Mouse (Mus musculus) megakaryocyte, embryonic 14.5 days (primary cell): ENCODE data around the gene Srrt. TPM values are rescaled to one million over a fixed set of nuclear protein-coding genes. Genes with fewer than 3 reads are reported as not detected.
"Not testable (repeated sequence)": the region's sequence is repeated elsewhere in the genome, so short reads cannot be mapped to it uniquely, and the experiment has no call there.

Experiments
- H3K27me3 ChIP-seq: replicated peaks from 2 replicates; pipeline ENCODE3; 2012; ENCODE audit warnings: inconsistent platforms
- H3K36me3 ChIP-seq: replicated peaks from 2 replicates; pipeline ENCODE3; 2012; ENCODE audit warnings: low read length, inconsistent platforms, mixed read lengths
- H3K4me1 ChIP-seq: 2 replicates; pipeline ENCODE4 v1.6.1; 2012; ENCODE audit warnings: inconsistent platforms
- H3K4me3 ChIP-seq: replicated peaks from 2 replicates; pipeline ENCODE3; 2012; ENCODE audit warnings: moderate library complexity, mild to moderate bottlenecking, inconsistent platforms
- H3K9me3 ChIP-seq: 2 replicates; pipeline ENCODE4 v1.6.1; 2012; ENCODE audit warnings: inconsistent platforms
- FLI1 ChIP-seq: IDR thresholded peaks from 2 replicates; pipeline ENCODE4 v1.6.1; 2012; ENCODE audit warnings: low read length, inconsistent platforms, mixed read lengths
- GATA1 ChIP-seq: IDR thresholded peaks from 3 replicates; pipeline ENCODE4 v1.6.1; 2012; ENCODE audit warnings: mixed read lengths, low read length, inconsistent platforms, borderline replicate concordance
- polyA plus RNA-seq: library from polyadenylated mRNA; stranded (reverse); fragments of >175 nt; gene quantifications from 2 replicates; pipeline ENCODE4 v1.2.3, GENCODE M21; 2012; ENCODE audit warnings: low replicate concordance; ENCODE audit not compliant: insufficient read depth

Srrt gene
- polyA plus RNA-seq, 1 experiment, result 163 TPM

DNA sequence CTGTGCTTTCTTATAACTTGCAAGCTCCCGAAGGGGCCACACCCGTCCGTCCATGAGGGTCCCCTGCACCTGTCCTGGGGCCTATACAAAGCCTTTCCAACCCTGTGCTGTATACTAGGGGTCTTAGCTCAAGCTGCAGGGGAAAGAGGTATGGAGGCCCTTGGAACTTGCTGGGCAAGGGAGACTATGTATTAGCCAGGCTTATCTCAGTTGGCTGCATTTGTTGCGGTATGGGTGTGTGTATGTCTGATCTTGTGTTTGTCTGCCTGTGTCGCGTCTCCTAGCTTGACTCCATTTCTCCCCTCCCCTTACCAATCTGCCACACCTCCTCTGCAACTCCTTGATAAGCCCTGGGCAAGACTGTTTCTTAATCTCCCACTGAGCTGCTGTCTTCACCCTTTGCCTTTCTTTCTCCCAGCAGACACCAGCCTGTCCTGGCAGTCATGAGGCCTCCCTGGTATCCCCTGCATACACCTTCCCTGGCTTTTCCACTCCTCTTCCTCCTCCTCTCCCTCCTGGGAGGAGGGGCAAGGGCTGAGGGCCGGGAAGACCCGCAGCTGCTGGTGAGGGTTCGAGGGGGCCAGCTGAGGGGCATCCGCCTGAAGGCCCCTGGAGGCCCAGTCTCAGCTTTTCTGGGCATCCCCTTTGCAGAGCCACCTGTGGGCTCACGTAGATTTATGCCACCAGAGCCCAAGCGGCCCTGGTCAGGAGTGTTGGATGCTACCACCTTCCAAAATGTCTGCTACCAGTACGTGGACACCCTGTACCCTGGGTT is 17.7 kb downstream of the Srrt start:
- Histone ChIP-seq H3K4me1 (peaks cover 92% of the 10 kb centered on the region), H3K36me3 (peaks cover 33% of the 10 kb centered on the region), H3K27me3 (no peaks in the 10 kb centered on the region), H3K4me3 (peak overlapping the region; percentile 95), H3K9me3 (no peaks in the 10 kb centered on the region)
- TF ChIP-seq FLI1 (no peak), GATA1 (peak; percentile 48; the same call in 1 of the 3 replicates)

GRCm38 (mm10) chr5:137288999-137289470 is 18.4 kb downstream of the Srrt start:
- H3K36me3 ChIP-seq, result peaks cover 31% of the 10 kb centered on the region
- no peaks in the 10 kb centered on the region for H3K9me3 ChIP-seq
- peak overlapping the region; percentile 95 for H3K4me3 ChIP-seq
- no peaks in the 10 kb centered on the region for H3K27me3 ChIP-seq
- peaks cover 87% of the 10 kb centered on the region for H3K4me1 ChIP-seq
- TF ChIP-seq GATA1, result no peak
- TF ChIP-seq FLI1, result no peak

GRCm38 (mm10) chr5:137287953-137288743 is 19.3 kb downstream of the Srrt start:
- TF ChIP-seq FLI1 (no peak), GATA1 (no peak)
- Histone ChIP-seq H3K4me1 (peaks cover 78% of the 10 kb centered on the region), H3K4me3 (peak overlapping the region; percentile 95), H3K27me3 (no peaks in the 10 kb centered on the region), H3K9me3 (peaks cover 6% of the 10 kb centered on the region), H3K36me3 (peaks cover 34% of the 10 kb centered on the region)

- peaks cover 70% of the 10 kb centered on the region for H3K4me1 ChIP-seq
- H3K9me3 ChIP-seq, result peaks cover 14% of the 10 kb centered on the region
- H3K27me3 ChIP-seq, result no peaks in the 10 kb centered on the region
- TF ChIP-seq GATA1 (no peak), FLI1 (no peak)
- H3K36me3 ChIP-seq, result peaks cover 33% of the 10 kb centered on the region
- H3K4me3 ChIP-seq, result peak within 1 kb of the TSS; percentile 95
Observed at GRCm38 (mm10) chr5:137287032-137287952, 20.2 kb downstream of the Srrt start, which contains the start of gene Ache. Gene Ache (plus strand): TSS chr5:137287519.

DNA sequence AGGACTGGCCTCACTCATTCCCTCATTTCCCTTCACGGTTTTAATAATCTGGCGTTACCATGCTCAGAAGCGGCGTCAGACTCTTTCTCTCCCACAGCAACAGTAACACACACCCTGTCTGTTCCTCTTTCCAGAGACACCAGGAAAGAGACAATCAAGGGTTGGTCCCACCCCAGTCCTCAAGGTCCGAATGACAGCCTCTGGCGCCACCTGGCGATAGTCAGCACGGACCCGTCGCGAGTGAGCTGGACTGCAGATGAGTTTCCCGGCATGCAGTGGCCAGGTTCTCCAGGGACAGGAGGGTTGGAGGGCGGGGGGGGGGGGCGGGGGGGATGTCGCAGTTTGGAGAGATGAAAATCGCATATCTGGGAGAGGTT is 20.8 kb downstream of the Srrt start:
- Histone ChIP-seq H3K27me3 (no peaks in the 10 kb centered on the region), H3K9me3 (peaks cover 14% of the 10 kb centered on the region), H3K4me3 (peak overlapping the region; percentile 95), H3K4me1 (peaks cover 63% of the 10 kb centered on the region), H3K36me3 (peaks cover 26% of the 10 kb centered on the region)
- no peak for TF ChIP-seq FLI1
- no peak for TF ChIP-seq GATA1

DNA sequence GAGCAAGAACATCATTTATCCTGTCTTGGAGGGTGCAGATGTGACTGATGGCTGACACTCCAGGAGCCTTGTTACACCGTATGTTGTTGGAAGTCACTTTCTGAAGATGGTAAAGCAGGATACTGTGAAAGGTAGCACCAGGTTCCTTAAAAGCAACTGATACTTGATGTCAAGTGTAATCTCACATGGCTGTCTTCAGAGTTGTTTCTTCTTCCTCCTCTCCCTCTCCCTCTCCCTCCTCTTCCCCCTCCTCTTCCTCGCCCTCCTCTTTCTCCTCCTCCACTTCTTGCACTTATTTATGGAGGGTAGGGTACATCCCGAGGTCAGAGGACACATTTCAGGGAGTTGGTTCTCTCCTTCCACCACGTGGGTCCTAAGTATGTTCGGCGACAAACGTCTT is 21.5 kb downstream of the Srrt start:
- Histone ChIP-seq H3K9me3 (peaks cover 14% of the 10 kb centered on the region), H3K27me3 (no peaks in the 10 kb centered on the region), H3K4me1 (peaks cover 57% of the 10 kb centered on the region), H3K36me3 (peaks cover 20% of the 10 kb centered on the region), H3K4me3 (peak overlapping the region; percentile 26)
- TF ChIP-seq FLI1 (no peak), GATA1 (no peak)

- Histone ChIP-seq H3K27me3 (no peaks in the 10 kb centered on the region), H3K9me3 (peaks cover 14% of the 10 kb centered on the region), H3K4me3 (no peak overlapping the region), H3K4me1 (peaks cover 47% of the 10 kb centered on the region), H3K36me3 (peaks cover 10% of the 10 kb centered on the region)
- TF ChIP-seq FLI1 (no peak), GATA1 (no peak)
Observed at GRCm38 (mm10) chr5:137285045-137285444, 22.4 kb downstream of the Srrt start.

GRCm38 (mm10) chr5:137284411-137284810 is 23.1 kb downstream of the Srrt start:
- peaks cover 41% of the 10 kb centered on the region for H3K4me1 ChIP-seq
- H3K27me3 ChIP-seq, H3K4me3 ChIP-seq, H3K36me3 ChIP-seq: not testable (repeated sequence)
- peaks cover 14% of the 10 kb centered on the region for H3K9me3 ChIP-seq

GRCm38 (mm10) chr5:137277360-137278342 is 29.8 kb downstream of the Srrt start:
- no peak overlapping the region for H3K4me3 ChIP-seq
- H3K27me3 ChIP-seq, result peaks cover 7% of the 10 kb centered on the region
- no peaks in the 10 kb centered on the region for H3K36me3 ChIP-seq
- TF ChIP-seq FLI1 (no peak), GATA1 (no peak)
- peaks cover 12% of the 10 kb centered on the region for H3K4me1 ChIP-seq
- H3K9me3 ChIP-seq, result peaks cover 20% of the 10 kb centered on the region
